Mouse (Mus musculus): Measurements from ENCODE around the gene 9130023H24Rik. TPM values are rescaled to one million over a fixed set of nuclear protein-coding genes. Genes with fewer than 3 reads are reported as not detected.
A peak's percentile ranks its signal among the peaks of the same experiment; 100 is the strongest.

The 9130023H24Rik gene
- polyA plus RNA-seq, 1 experiment from 2014 or later: 2.2 TPM

- TF ChIP-seq EP300 (IDR thresholded peaks at IDR 0.05; ENCODE audit: low read depth): no peak
- peak; percentile 88 for TF ChIP-seq CTCF (IDR thresholded peaks at IDR 0.05; ENCODE audit: low read depth)
- H3K9ac ChIP-seq (replicated peaks): peak within 1 kb of the TSS; percentile 88
- ATAC-seq (peak; percentile 45), DNase-seq (peak; percentile 87)
- peak within 1 kb of the TSS; percentile 77 for H3K4me2 ChIP-seq (ENCODE audit: low read depth, low read length)
- no peaks in the 10 kb centered on the region for H3K27me3 ChIP-seq (ENCODE audit: insufficient read depth, low read length)
- H3K4me1 ChIP-seq (ENCODE audit: insufficient read depth): peaks cover 15% of the 10 kb centered on the region
- peak within 1 kb of the TSS; percentile 95 for H3K27ac ChIP-seq (ENCODE audit: low read depth)
- no peaks in the 10 kb centered on the region for H3K9me3 ChIP-seq (ENCODE audit: low read length)
- peaks cover 20% of the 10 kb centered on the region for H3K36me3 ChIP-seq (replicated peaks; ENCODE audit: insufficient read depth, low read length)
- H3K4me3 ChIP-seq (ENCODE audit: low read depth, low read length): peak within 1 kb of the TSS; percentile 81
- 24% methylated on average over 37 of the region's 37 CpGs for WGBS (ENCODE audit: insufficient replicate concordance)
These were observed 807 bp downstream of the 9130023H24Rik start, which contains the start of gene Armc5 for GRCm38 (mm10) chr7:128236856-128237592. Armc5 (plus strand) TSS chr7:128237342.

DNA sequence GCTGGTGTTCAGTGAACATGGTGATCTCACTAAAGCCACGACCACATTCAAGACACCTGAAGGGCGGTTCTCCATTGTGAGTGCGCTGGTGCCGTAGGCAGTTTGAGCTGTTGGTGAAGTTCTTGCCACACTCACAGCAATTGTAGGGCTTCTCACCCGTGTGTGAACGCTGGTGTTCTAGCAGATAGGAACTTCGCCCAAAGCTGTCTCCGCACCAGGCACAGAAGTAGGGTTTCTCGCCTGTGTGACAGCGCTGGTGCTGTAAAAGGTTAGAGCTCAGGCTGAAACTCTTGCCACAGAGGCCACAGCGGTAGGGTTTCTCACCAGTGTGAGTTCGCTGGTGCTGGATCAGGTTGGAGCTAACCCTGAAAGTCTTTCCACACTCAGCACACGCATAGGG, 1.4 kb downstream of the 9130023H24Rik start:
- Histone ChIP-seq H3K36me3 (replicated peaks; ENCODE audit: insufficient read depth, low read length) (peaks cover 19% of the 10 kb centered on the region), H3K4me3 (ENCODE audit: low read depth, low read length) (no peak overlapping the region), H3K27me3 (ENCODE audit: insufficient read depth, low read length) (no peaks in the 10 kb centered on the region), H3K4me1 (ENCODE audit: insufficient read depth) (peaks cover 15% of the 10 kb centered on the region), H3K9ac (replicated peaks) (no peak overlapping the region), H3K27ac (ENCODE audit: low read depth) (no peak overlapping the region), H3K4me2 (ENCODE audit: low read depth, low read length) (peak overlapping the region; percentile 77), H3K9me3 (ENCODE audit: low read length) (no peaks in the 10 kb centered on the region)
- ATAC-seq (no peak), DNase-seq (no peak)
- TF ChIP-seq CTCF (IDR thresholded peaks at IDR 0.05; ENCODE audit: low read depth): no peak
- TF ChIP-seq EP300 (IDR thresholded peaks at IDR 0.05; ENCODE audit: low read depth): no peak
- WGBS (ENCODE audit: insufficient replicate concordance): 90% methylated on average over 13 of the region's 13 CpGs

DNA sequence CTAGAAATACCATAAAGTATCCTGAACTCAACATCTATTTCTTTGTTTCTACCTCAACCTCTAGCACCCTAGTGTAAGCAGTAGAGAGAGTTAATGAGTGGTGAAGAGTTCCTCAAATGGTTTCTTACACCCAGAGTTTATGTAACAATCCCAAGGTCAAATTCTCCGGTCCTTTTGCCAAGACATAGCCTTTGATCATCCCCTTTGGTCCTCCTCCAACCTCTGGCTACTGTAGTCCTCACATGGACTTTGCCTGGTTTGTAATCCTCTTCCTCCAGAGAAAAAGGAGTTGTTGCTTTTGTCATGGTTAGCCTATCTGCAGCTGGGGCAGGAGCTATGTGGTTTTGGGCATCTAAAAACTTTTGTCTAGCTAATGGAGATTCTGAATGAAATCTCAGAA, 2.4 kb downstream of the 9130023H24Rik start:
- H3K4me1 ChIP-seq (ENCODE audit: insufficient read depth): peaks cover 15% of the 10 kb centered on the region
- no peaks in the 10 kb centered on the region for H3K27me3 ChIP-seq (ENCODE audit: insufficient read depth, low read length)
- H3K9ac ChIP-seq (replicated peaks): no peak overlapping the region
- H3K4me3 ChIP-seq (ENCODE audit: low read depth, low read length): no peak overlapping the region
- no peak overlapping the region for H3K27ac ChIP-seq (ENCODE audit: low read depth)
- WGBS (ENCODE audit: insufficient replicate concordance): 65% methylated on average over 1 of the region's 1 CpGs
- DNase-seq (no peak), ATAC-seq (no peak)
- peaks cover 10% of the 10 kb centered on the region for H3K36me3 ChIP-seq (replicated peaks; ENCODE audit: insufficient read depth, low read length)
- no peak for TF ChIP-seq CTCF (IDR thresholded peaks at IDR 0.05; ENCODE audit: low read depth)
- no peak for TF ChIP-seq EP300 (IDR thresholded peaks at IDR 0.05; ENCODE audit: low read depth)
- H3K9me3 ChIP-seq (ENCODE audit: low read length): no peaks in the 10 kb centered on the region
- no peak overlapping the region for H3K4me2 ChIP-seq (ENCODE audit: low read depth, low read length)

GRCm38 (mm10) chr7:128234796-128235195, 3.0 kb downstream of the 9130023H24Rik start:
- no peak overlapping the region for H3K9ac ChIP-seq (replicated peaks)
- peaks cover 15% of the 10 kb centered on the region for H3K4me1 ChIP-seq (ENCODE audit: insufficient read depth)
- no peak overlapping the region for H3K4me3 ChIP-seq (ENCODE audit: low read depth, low read length)
- no peak overlapping the region for H3K27ac ChIP-seq (ENCODE audit: low read depth)
- peaks cover 4% of the 10 kb centered on the region; the same call in 1 of the 2 replicates for H3K36me3 ChIP-seq (replicated peaks; ENCODE audit: insufficient read depth, low read length)
- no peaks in the 10 kb centered on the region for H3K9me3 ChIP-seq (ENCODE audit: low read length)
- TF ChIP-seq CTCF (IDR thresholded peaks at IDR 0.05; ENCODE audit: low read depth) (no peak), EP300 (IDR thresholded peaks at IDR 0.05; ENCODE audit: low read depth) (no peak)
- H3K4me2 ChIP-seq (ENCODE audit: low read depth, low read length): no peak overlapping the region
- no peak for DNase-seq
- no peak for ATAC-seq
- H3K27me3 ChIP-seq (ENCODE audit: insufficient read depth, low read length): no peaks in the 10 kb centered on the region
- WGBS (ENCODE audit: insufficient replicate concordance): 73% methylated on average over 2 of the region's 2 CpGs

DNA sequence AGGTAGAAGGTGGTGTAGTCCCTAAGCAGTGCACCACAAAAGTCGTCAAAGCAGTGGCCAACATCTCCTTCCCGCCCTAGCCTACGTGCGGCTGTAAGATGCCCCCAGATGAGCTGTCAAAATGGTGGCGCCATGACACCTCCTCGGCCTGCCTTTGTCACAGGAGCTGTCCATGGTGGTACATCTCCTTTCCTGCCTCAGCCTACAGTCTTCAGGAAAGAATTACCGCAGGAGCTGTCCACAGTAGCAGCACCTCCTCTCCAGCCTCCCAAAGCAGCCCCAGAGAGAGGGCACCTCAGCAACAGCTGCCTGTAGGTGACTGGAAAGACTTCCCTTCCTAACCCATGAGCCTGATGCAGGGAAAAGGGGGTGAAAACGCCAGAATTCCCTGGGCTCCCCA, 6.1 kb downstream of the 9130023H24Rik start:
- no peaks in the 10 kb centered on the region for H3K9me3 ChIP-seq (ENCODE audit: low read length)
- no peak overlapping the region for H3K4me3 ChIP-seq (ENCODE audit: low read depth, low read length)
- ATAC-seq (no peak), DNase-seq (no peak)
- H3K4me1 ChIP-seq (ENCODE audit: insufficient read depth): peaks cover 3% of the 10 kb centered on the region; the same call in 1 of the 2 replicates
- 32% methylated on average over 8 of the region's 8 CpGs for WGBS (ENCODE audit: insufficient replicate concordance)
- H3K36me3 ChIP-seq (replicated peaks; ENCODE audit: insufficient read depth, low read length): no peaks in the 10 kb centered on the region; the same call in 1 of the 2 replicates
- no peak overlapping the region for H3K4me2 ChIP-seq (ENCODE audit: low read depth, low read length)
- no peak for TF ChIP-seq EP300 (IDR thresholded peaks at IDR 0.05; ENCODE audit: low read depth)
- TF ChIP-seq CTCF (IDR thresholded peaks at IDR 0.05; ENCODE audit: low read depth): no peak
- no peak overlapping the region for H3K27ac ChIP-seq (ENCODE audit: low read depth)
- no peaks in the 10 kb centered on the region for H3K27me3 ChIP-seq (ENCODE audit: insufficient read depth, low read length)
- H3K9ac ChIP-seq (replicated peaks): no peak overlapping the region

GRCm38 (mm10) chr7:128220936-128221335, 16.9 kb downstream of the 9130023H24Rik start:
- H3K4me2 ChIP-seq (ENCODE audit: low read depth, low read length): no peak overlapping the region
- ATAC-seq: no peak
- no peak overlapping the region for H3K9ac ChIP-seq (replicated peaks)

More at GRCm38 (mm10) chr7:128220936-128221335, 16.9 kb downstream of the 9130023H24Rik start:
- TF ChIP-seq CTCF (IDR thresholded peaks at IDR 0.05; ENCODE audit: low read depth) (no peak), EP300 (IDR thresholded peaks at IDR 0.05; ENCODE audit: low read depth) (no peak)
- WGBS (ENCODE audit: insufficient replicate concordance): 70% methylated on average over 3 of the region's 3 CpGs
- no peaks in the 10 kb centered on the region for H3K36me3 ChIP-seq (replicated peaks; ENCODE audit: insufficient read depth, low read length)
- DNase-seq: no peak
- H3K27me3 ChIP-seq (ENCODE audit: insufficient read depth, low read length): no peaks in the 10 kb centered on the region
- no peak overlapping the region for H3K4me3 ChIP-seq (ENCODE audit: low read depth, low read length)
- no peak overlapping the region for H3K27ac ChIP-seq (ENCODE audit: low read depth)
- H3K4me1 ChIP-seq (ENCODE audit: insufficient read depth): no peaks in the 10 kb centered on the region
- no peaks in the 10 kb centered on the region for H3K9me3 ChIP-seq (ENCODE audit: low read length)

Measured in liver, postnatal 0 days (tissue).